Mouse (Mus musculus): ENCODE results near the gene Ier5. TPM values are rescaled to one million over a fixed set of nuclear protein-coding genes. Genes with fewer than 3 reads are reported as not detected.

Gene Ier5
- total and polyA plus RNA-seq, 3 experiments: 47.7 to 59.3 (median 58.8) TPM

- H3K36me3 ChIP-seq (replicated peaks in 1 of 2; ENCODE audit: control insufficient read depth in 1 of 2, insufficient read depth in 1 of 2, low read length in 1 of 2): no peaks in the 10 kb centered on the region
These were observed 34.8 kb downstream of the Ier5 start for GRCm38 (mm10) chr1:155064649-155065048.

DNA sequence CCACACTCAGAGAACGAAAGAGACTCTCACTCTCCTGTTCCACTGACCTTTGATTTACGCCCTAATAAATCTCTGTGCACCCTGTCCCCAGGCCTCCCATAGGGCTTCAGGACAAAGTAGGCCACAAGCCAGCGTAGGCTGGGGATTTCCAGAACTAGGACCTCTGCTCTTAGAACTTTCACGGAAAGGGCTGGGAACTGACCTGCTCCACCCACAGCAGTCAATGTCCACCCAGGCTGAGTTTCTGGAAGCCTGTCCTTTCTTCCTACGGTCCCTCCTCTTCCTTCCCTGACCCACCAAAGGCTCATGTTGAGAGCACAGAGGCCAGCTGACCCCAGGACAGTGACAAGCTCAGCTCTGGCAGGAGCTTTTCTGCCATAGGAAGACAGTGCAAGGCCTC lies 35.3 kb downstream of the Ier5 start:
- H3K4me2 ChIP-seq (ENCODE audit: insufficient read depth, low read depth, poor library complexity, severe bottlenecking): no peak overlapping the region
- H3K27ac ChIP-seq (ENCODE audit: insufficient read depth, low read depth): no peak overlapping the region
- no peaks in the 10 kb centered on the region for H3K36me3 ChIP-seq (replicated peaks in 1 of 2; ENCODE audit: control insufficient read depth in 1 of 2, insufficient read depth in 1 of 2, low read length in 1 of 2)
- no peak overlapping the region for H3K4me3 ChIP-seq (replicated peaks in 1 of 3; ENCODE audit: low read depth in 2 of 3, low read length in 2 of 3, poor library complexity in 1 of 3)
- dilution Hi-C loops (cut with MboI; ENCODE audit: extremely low pct_ligation_motif_present, extremely low pct_unique_long_range_greater_than_20kb, low sequenced_read_pairs) (no loop called here), in situ Hi-C loops (cut with MboI; ENCODE audit: low pct_ligation_motif_present, low pct_unique_long_range_greater_than_20kb, low sequenced_read_pairs) (no loop called here)
- peaks cover 32 to 76% of the 10 kb centered on the region in 2 experiments for H3K4me1 ChIP-seq (ENCODE audit: control insufficient read depth in 1 of 2, insufficient read depth in 2 of 2)
- no peaks in the 10 kb centered on the region for H3K9me3 ChIP-seq (replicated peaks; ENCODE audit: low read length)
- no peak for DNase-seq (ENCODE audit: extremely low read depth)
- H3K27me3 ChIP-seq (replicated peaks): no peaks in the 10 kb centered on the region
- H3K9ac ChIP-seq (ENCODE audit: insufficient read depth, low read depth): no peak overlapping the region
- no peaks in the 10 kb centered on the region for H3K79me2 ChIP-seq (replicated peaks; ENCODE audit: control insufficient read depth, extremely low read depth, insufficient read depth, poor library complexity, severe bottlenecking)
- TF ChIP-seq ETS1 (conservative IDR thresholded peaks at IDR 0.05; ENCODE audit: low read depth, low read length) (no peak), IRF4 (IDR thresholded peaks at IDR 0.05; ENCODE audit: low read depth, low read length) (no peak), ZNF384 (IDR thresholded peaks at IDR 0.05; ENCODE audit: low read depth, low read length) (no peak), USF2 (conservative IDR thresholded peaks at IDR 0.05; ENCODE audit: low read depth, low read length) (no peak), BHLHE40 (IDR thresholded peaks at IDR 0.05; ENCODE audit: low read depth, low read length) (no peak), MEF2A (IDR thresholded peaks at IDR 0.05; ENCODE audit: borderline replicate concordance, low read depth, low read length) (no peak), ZMIZ1 (IDR thresholded peaks at IDR 0.05; ENCODE audit: low read depth, low read length) (no peak), NRF1 (IDR thresholded peaks at IDR 0.05; ENCODE audit: low read depth, low read length) (no peak), CHD1 (IDR thresholded peaks at IDR 0.05; ENCODE audit: low read depth, low read length) (no peak), TBP (conservative IDR thresholded peaks at IDR 0.05; ENCODE audit: low read depth, low read length) (no peak), NELFE (IDR thresholded peaks at IDR 0.05; ENCODE audit: low read depth, low read length) (no peak), MXI1 (IDR thresholded peaks at IDR 0.05; ENCODE audit: low read depth, low read length) (no peak), EP300 (IDR thresholded peaks at IDR 0.05; ENCODE audit: low read length) (no peak), PAX5 (IDR thresholded peaks at IDR 0.05; ENCODE audit: low read length) (no peak), RCOR1 (conservative IDR thresholded peaks at IDR 0.05; ENCODE audit: low read depth, low read length) (no peak), KAT2A (IDR thresholded peaks at IDR 0.05; ENCODE audit: insufficient replicate concordance, low read length) (no peak), ELF1 (IDR thresholded peaks at IDR 0.05; ENCODE audit: low read depth, low read length) (no peak)

More at GRCm38 (mm10) chr1:155064649-155065048, 34.8 kb downstream of the Ier5 start:
- in situ Hi-C loops (cut with MboI; ENCODE audit: low pct_ligation_motif_present, low pct_unique_long_range_greater_than_20kb, low sequenced_read_pairs) (no loop called here), dilution Hi-C loops (cut with MboI; ENCODE audit: extremely low pct_ligation_motif_present, extremely low pct_unique_long_range_greater_than_20kb, low sequenced_read_pairs) (no loop called here)
- Histone ChIP-seq H3K79me2 (replicated peaks; ENCODE audit: control insufficient read depth, extremely low read depth, insufficient read depth, poor library complexity, severe bottlenecking) (no peaks in the 10 kb centered on the region), H3K27ac (ENCODE audit: insufficient read depth, low read depth) (no peak overlapping the region), H3K9ac (ENCODE audit: insufficient read depth, low read depth) (no peak overlapping the region), H3K4me1 (ENCODE audit: control insufficient read depth in 1 of 2, insufficient read depth in 2 of 2) (peaks cover 30 to 74% of the 10 kb centered on the region in 2 experiments), H3K4me3 (replicated peaks in 1 of 3; ENCODE audit: low read depth in 2 of 3, low read length in 2 of 3, poor library complexity in 1 of 3) (no peak overlapping the region), H3K27me3 (replicated peaks) (no peaks in the 10 kb centered on the region), H3K4me2 (ENCODE audit: insufficient read depth, low read depth, poor library complexity, severe bottlenecking) (no peak overlapping the region), H3K9me3 (replicated peaks; ENCODE audit: low read length) (no peaks in the 10 kb centered on the region)
- DNase-seq (ENCODE audit: extremely low read depth): no peak
- TF ChIP-seq ETS1 (conservative IDR thresholded peaks at IDR 0.05; ENCODE audit: low read depth, low read length): no peak
- TF ChIP-seq MAFK (IDR thresholded peaks at IDR 0.05; ENCODE audit: insufficient replicate concordance, low read length): no peak
- TF ChIP-seq GABPA (IDR thresholded peaks at IDR 0.05; ENCODE audit: insufficient replicate concordance, low read depth, low read length): no peak
- no peak for TF ChIP-seq HCFC1 (IDR thresholded peaks at IDR 0.05; ENCODE audit: low read depth, low read length)
- no peak for TF ChIP-seq KAT2A (IDR thresholded peaks at IDR 0.05; ENCODE audit: insufficient replicate concordance, low read length)
- TF ChIP-seq PAX5 (IDR thresholded peaks at IDR 0.05; ENCODE audit: low read length): no peak
- TF ChIP-seq JUND (conservative IDR thresholded peaks at IDR 0.05; ENCODE audit: low read depth, low read length): no peak
